Mouse (Mus musculus): ENCODE measurements around the gene Tbpl1.

Gene Tbpl1

DNA sequence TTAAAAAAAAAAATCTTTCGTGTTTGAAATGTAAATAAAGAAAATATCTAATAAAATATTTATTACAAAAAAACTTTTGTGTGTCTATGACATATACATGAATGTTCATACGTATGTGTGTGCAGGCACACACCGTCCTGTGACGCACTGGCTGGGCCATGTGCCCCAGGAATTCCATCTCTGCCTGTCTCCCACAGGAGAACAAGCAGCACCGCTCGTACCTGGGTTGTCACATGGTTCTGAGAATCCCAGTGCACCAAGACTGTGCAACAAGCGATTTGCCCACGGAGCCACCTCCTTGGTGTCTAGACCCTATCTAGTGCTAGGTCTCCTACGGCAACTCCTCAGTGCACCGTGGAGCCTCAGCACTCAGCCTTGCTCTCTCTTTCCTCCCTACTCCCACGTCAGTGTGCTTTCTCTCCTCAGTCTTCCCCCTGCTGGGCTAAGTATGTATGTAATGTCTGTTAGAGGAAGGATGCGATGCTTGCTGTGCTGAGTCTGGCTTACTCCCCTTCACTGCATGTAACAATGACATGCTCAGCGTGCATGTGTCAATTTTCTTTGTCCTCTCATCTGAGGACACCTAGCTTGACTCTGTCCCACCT is 21.5 kb downstream of the Tbpl1 start:
- DNase-seq (ENCODE audit: low spot score in 2 of 2) = no peak

DNA sequence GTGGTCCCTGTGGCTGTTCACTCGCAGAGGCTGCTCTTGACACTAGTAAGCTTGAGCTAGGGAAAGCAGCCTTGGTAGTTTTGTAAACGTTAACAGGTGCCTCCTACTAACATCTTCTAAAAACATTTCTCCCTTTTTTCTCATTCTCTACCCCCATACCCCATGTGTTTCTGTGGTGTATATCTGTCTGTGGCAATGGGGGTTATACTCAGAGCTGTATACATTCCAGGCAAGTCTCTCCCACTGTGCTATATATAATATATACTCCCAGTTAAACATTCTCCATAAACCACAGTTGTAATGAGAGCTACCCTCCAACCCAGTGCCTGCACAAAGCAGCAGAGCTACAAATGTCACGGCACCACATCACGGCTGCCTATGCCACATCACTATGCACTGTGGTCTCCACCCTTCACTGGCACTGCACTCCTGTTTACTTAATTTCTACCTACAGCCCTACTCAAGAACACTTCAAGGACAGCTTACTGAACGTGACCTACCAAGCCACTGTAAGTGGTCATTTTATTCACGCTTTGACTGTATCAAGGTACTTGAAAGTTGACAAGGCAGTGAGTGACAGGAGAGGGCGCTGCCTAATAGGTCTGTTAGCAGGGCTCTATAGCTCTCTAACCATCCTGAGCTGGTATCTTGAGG is 23.4 kb downstream of the Tbpl1 start:
- DNase-seq (ENCODE audit: low spot score in 2 of 2) = no peak

DNA sequence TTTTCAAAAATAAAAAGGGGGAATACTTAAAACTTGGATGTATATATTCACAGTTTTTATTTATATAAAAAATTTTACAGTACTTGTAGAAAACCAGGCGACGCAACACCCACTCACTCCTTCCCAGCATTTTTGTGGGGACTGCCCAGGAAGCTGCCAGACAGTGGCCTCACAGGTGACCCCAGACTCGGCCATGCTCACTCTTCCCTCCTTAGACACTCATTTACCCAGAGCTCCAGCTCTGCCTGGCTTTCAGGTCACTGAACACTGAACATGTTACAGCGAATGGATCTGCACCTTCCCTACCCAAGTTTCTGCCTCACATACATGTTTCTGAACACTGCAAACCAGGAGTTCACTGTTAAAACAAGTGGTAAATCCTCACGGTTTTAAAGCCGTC is 27.9 kb downstream of the Tbpl1 start:
- DNase-seq (ENCODE audit: low spot score in 2 of 2) = no peak

DNA sequence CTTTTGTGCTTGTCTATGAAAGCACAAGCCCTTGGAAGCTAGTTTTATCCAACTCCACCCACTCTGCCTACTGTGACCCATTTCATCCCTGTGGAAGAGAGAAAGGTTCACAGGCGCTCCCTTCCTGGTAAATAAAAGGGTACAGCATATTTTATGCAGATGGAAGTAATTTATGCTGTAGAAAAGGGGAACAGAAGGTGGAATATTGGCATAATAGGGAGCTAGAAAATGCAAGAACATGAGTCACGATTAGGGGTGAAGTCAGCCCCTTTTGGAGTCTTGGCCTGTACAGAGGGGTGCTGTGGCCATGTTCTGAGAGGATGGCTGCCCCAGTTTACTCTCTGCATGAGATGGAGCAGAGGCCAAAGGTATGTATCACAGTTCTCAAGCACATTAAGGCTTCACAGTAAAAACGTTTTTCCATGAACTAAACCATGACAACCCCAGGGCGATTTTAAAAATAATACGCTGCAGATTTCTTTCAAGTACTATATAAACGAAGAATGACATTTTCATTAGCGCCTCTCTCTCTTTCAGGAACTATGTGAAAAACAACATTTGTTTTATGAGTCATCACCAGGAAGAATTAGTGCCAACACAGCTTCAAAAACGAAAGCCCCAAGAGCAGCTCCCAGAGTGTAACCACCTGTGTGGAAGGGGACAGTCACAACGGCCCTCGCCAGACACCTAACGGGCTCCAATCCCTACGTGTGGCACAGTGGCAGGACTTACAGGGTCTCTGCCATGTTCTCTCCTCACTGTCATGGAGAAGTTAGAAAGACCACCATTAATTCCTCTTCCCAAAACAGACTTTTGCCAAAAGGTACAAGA is 30.0 kb downstream of the Tbpl1 start:
- no peak for DNase-seq (ENCODE audit: low spot score in 2 of 2)

DNA sequence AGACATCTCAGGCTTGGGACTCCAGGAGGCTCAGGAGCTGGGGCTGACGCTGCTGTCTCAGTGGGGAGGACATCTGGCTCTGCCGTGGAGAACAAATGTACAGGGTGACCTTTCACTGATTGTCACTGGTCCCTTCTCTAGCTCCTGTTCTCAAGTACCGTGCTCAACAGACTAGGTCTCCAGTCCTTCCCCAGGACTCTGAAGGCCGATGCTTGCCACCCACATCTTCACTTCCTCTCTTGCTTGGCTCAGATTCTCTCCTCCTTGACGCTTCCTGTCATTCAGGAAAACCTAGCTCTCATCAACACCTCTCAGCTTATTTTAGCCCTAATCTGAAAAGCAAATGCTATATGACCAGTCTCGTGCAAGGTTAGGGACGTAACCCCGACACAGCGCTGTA is 31.0 kb downstream of the Tbpl1 start:
- DNase-seq (ENCODE audit: low spot score in 2 of 2) = no peak

DNA sequence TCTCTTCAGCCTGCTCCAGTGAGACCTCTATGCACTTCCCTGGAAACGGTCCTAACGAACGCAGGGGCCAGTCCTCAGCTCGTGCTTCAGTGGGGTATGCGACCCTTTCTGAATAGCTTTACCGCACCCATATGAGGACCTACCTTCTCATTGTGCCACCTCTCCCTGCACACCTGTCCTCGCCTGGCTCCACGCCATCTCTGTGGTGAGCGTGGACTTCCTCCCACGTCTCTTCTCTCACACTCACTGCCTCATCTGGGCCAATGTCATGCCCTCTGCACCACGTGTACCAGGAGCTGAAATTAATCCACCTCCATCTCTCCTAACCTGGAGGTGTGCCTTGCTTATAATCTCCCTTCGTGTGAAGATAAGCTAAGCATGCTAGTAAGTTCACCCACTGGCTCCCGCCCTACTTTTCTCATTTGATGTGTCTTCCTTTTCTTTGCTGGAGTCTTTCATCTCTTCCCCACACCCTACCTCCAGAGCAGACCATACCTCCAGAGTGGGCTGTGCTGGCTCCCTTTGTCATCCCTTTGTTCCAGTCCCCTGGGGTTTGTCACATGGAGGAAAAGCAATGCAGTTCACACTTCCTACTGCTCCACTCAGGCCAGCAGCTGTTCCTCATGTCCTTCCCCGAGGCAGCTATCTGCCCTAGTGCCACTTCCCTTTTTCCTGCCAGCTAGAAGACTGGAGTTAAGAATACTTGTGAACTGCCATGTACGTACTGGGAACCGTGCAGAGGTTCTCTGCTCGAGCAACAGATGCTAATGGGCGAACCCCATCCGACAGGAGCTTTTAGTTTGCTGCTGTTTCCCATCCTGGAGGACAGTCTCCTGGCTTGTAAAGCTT is 32.0 kb downstream of the Tbpl1 start:
- no peak for DNase-seq (ENCODE audit: low spot score in 2 of 2)

DNA sequence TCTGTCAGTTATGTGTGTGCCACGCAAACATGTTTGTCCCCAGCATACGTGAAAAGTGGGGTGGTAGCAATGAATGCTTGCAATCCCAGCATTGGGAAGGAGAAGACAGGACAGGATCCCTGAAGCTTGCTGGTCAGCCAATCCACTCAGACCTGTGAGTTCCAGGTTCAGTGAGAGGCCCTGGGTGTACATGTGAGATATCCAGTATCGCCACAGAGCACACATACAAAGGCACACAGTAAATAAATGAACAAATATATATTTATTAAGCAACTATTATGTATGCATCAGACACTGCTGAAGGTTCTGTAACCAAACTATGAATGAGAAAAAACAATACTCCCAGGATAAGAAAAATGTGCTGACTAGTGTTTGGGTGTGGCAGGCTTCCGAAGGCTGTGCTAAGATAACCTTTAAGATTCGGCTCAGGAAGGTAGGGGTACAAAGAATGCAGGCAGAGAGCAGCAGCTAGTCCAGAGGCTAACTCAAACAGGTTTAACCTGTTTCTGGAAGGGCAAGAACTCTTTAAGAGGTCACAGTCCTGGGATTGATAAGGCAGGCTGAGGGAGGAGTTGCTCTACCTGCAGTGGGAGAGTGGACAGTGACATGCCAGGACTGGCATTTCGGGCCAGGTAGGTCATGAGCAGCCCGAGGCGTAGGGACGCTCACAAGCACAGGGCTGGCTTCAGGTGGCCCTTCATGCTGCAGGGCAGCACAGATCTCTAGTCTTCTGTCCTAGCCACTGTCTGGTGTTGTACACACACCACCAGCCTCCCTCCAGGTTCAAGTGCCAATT is 33.4 kb downstream of the Tbpl1 start:
- no peak for DNase-seq (ENCODE audit: low spot score in 2 of 2)

DNA sequence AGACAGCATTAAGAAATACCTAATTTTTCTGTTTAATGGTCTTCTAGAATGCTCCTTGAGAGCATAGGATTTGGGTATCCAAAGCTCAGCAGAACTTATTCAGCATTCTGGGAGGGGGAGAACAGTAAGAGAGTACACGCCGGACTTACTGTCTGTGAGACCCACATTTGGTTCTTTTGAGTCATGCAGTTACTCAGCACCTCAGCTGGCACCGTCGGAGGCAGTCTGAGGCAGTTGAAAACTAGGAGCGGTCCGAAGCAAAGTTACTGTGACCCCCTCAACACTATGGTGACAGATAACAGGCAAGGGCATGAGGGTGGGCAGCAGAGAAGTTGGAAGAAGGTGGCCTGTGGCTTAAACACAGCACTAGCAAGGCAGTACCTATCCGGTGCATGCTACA is 34.9 kb downstream of the Tbpl1 start:
- no peak for DNase-seq (ENCODE audit: low spot score in 2 of 2)

DNA sequence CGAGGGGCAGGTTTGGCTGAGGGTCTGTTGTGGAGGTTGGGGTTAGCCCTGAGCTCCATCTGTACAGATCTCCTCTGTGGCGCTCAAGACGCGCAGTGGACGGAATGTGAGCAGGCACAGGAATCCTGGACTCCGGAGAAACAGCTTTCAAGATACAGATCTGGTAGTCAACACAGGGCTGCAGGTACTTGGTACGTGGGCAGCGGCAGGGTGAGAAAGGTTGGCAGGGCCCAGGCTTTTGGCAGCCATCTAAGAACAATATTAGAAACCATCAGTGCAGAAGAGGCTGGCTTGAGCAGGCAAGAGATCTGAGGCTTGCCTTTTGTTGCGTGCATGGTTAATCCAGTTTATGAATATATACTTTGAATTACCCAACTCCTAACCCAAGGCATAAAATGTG is 35.5 kb downstream of the Tbpl1 start:
- DNase-seq (ENCODE audit: low spot score in 2 of 2) = no peak

DNA sequence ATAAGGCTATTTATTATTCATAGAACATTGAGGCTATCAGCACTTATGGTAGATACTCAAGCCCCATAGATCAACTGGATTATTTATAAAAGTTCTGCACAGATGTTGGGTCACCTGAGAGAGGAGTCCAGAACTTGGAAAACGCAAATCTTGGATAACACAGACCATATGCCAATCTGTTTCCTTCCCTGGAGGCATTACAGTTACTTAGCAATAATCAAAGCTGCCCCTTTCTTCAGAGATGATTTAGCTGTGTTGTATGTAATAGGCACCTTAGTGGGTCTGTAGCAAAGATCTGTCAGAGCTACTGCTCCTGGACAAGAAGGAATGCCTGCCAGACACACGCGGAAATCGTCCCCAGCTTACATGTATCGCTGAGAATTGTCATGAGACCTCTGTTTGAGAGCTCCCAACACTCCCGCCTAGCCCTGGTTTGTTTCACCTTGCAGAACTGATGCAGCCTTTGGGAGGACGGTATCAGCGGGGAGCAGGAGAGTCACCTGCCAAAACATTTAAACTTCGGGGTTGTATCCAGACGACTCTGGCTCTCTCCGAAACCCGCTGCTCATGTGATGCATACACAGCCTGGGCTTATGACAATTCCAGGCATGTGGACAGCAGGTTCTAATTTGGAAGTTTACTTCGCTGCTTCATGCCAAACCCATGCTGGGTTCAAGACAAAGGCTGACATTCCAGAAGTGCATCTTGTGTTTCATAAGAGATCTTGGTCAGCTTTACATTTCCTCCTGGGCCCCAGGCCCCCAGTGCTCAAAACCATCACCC is 55.7 kb downstream of the Tbpl1 start:
- DNase-seq (ENCODE audit: low spot score in 2 of 2) = no peak

DNA sequence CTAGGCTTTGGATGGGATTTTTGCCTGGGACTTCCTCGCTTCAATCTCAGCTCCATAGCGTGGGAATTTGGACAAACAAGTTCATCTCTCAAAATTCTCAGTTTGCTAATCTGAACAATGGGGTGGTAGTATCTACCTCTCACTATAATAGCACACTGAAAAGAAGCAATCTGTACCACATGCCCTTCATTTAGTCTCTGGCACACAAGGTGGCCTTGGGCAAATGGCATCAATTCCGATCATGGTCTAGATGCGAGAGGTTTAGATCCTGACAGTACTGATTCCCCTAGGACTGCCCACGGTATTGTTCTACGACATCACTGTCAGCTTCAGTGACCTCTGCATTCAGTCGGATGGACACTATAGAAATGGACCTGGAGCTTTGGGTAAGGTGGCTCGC is 57.6 kb downstream of the Tbpl1 start:
- DNase-seq (ENCODE audit: low spot score in 2 of 2) = no peak

DNA sequence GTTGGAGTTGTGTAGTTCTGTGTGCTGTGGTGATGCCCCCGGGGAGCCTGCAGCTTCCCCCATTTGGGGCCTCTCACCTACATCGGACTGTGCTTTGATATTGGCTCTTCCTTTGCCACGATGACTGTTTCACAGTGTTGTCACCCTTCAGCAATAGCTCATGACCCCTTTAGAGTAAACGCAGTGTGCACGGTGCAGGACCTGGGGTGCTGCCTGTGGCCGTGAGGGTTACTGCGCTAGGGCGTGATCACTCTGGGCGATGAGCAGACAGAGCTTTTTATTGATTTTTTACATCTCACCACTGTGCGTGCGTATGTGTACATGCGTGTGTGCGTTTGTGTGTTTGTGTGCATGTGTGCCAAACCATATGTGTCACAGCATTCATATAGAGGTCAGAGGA is 63.2 kb downstream of the Tbpl1 start:
- no peak for DNase-seq (ENCODE audit: low spot score in 2 of 2)

DNA sequence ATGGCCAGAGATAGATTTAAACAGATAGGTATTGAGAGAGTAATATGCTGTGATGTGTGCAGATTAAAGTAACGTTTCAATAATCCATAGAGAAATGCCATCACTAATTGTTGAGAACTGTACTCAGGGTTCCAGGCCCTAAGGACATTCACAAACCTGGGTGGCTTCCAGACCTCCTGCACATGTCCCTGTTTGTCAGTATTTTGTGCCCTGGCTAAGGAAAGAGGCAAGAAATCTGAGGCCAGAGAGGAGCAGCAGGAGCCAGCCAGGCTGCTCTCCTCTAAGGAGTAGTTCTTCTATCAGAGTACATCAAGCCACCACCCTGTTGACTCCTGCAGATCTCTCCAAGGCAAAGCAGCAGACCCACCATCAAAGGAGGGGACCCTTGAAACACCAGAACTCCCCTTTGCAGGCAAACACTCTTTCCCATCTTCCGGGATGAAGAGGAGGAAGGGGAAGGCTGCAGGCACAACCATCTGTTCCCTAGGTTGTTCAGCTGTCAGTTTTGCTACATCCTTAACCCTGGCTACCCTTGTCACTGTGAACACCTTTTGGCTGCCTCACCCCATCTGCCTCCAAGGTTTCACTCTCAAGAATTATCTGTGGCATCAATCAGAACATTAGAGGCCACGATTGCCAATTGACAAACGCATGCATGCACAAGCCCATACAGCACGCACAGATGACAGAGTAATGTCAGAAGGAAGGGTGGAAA is 71.3 kb downstream of the Tbpl1 start:
- no peak for DNase-seq (ENCODE audit: low spot score in 2 of 2)

DNA sequence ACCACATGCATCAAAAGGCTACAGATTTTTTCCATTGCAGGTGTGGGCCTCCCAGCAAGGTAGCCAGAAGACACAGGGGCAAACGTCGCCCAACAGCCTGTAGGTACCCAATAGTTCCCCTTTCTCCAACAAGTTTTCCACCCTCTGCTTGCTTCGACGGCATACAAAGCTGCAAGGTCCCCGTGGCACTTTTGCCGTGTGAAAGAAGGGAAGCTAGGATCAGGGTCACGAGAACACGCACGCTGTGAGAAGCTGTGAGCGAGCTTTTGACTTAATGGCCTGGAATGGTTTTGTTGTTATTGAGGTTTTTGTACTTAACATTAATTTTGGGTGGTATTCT is 72.4 kb downstream of the Tbpl1 start:
- no peak for DNase-seq (ENCODE audit: low spot score in 2 of 2)

DNA sequence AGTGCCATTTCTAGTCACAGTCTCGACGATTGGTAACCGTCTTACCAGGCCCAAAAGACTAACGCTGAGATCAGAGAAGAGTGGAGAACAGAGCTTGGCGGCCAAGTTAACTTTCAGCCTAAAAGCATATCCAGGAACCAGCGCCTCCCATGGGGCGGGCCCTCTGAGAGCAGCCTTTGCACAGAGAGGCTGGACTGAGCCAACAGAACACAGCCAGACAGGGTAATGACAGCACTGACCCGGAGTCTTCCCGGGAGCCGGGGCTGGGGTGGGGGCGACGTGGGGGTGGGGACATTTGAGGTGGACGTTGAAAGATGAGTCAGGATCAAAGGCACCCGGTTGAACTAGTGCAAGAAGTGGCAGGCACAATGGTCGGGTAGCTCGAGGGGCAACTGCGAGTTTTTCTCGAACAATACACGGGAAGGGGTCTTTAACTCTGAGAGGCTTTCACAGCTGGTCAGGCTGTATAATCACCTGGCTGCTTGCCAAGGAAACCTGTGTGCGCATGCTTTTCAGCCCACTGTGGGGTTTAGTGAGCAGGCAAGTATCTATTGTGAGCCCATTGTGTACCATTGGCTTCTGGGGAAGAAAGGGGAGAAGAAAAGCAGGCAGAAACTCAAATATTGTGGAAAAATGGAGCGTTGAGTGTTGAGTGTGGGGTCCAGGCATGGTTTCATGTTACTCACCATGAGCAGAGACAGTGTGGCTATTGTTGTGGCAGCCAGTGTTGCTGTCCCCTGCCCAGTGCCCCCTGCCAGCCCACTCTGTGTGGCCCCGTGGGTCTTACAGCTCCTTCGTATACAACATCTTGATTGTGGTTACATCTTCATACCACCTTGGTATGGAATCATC is 73.0 kb downstream of the Tbpl1 start:
- no peak for DNase-seq (ENCODE audit: low spot score in 2 of 2)
